22 mouse cellular contexts compared by ENCODE assay signal in the genomic region with DNA sequence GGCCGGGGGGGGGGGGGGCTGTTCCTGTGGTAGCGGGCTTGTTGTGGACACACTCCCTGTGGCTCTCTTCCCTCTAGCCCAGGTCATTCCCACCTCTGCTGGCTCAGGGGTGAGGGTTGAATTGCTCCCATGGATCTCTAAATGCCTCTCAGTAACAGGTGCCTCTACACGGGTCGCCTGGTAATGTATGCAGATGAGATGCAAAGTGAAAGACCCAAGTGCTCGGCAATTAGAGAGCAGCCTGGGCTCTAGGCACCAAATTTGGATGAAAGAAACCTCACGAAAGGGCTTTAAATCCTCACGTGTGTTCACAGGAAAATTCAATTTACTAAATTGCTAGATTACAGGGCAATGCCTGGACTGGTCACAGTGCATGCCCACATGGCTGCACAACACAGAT. TPM values are rescaled to one million over a fixed set of nuclear protein-coding genes. Genes with fewer than 3 reads are reported as not detected.
"Had no signal": no experiment of that assay in that cellular context is flagged by ENCODE, and none has a peak within 500 bp of the region (broad histone marks: within the 10 kb centered on the region; RNA-seq: fewer than 3 reads in every experiment).

No protein-coding gene starts in this region.

- H3K4me2 ChIP-seq: limb, embryonic 12.5 days; limb, embryonic 15.5 days; liver, embryonic 11.5 days; lung, embryonic 14.5 days; neural tube, embryonic 15.5 days had no signal

- H3K9me3 ChIP-seq: limb, embryonic 12.5 days; limb, embryonic 15.5 days; neural tube, embryonic 15.5 days had no signal

- H3K27me3 ChIP-seq: neural tube, embryonic 15.5 days had no signal

- H3K4me3 ChIP-seq: limb, embryonic 12.5 days; limb, embryonic 15.5 days; myocyte; neural tube, embryonic 15.5 days had no signal

- H3K36me3 ChIP-seq: limb, embryonic 12.5 days; limb, embryonic 15.5 days; neural tube, embryonic 15.5 days had no signal

- H3K27ac ChIP-seq: limb, embryonic 12.5 days; limb, embryonic 15.5 days; liver, embryonic 14.5 days; macrophage; neural tube, embryonic 15.5 days; stomach, postnatal 0 days had no signal

- H3K9ac ChIP-seq: limb, embryonic 12.5 days; limb, embryonic 15.5 days; liver, embryonic 14.5 days; liver, postnatal 0 days; lung, embryonic 14.5 days; neural tube, embryonic 15.5 days had no signal

- DNase-seq: kidney, adult 9 months; kidney, postnatal 14 days; kidney, postnatal 4 days; left cerebral cortex, postnatal 4 days; liver, postnatal 0 days; lung, embryonic 14.5 days; right cerebral cortex, adult 18-20 months; right cerebral cortex, postnatal 14 days; right cerebral cortex, postnatal 4 days; thymus, adult 2 months; thymus, postnatal 14 days; thymus, postnatal 4 days had no signal

- ATAC-seq: liver, postnatal 0 days; lung, postnatal 0 days; midbrain, embryonic 16.5 days had no signal

RNA-seq across cellular contexts. Expression of a gene that starts 29.3 kb away (rescaled TPM):
- polyA plus RNA-seq: macrophage had no signal
